Comparison of ENCODE assay signal across 8 mouse cellular contexts in genomic region chr4:149773408-149774093, GRCm38 (mm10). TPM values are rescaled to one million over a fixed set of nuclear protein-coding genes. Genes with fewer than 3 reads are reported as not detected.
DNase-seq lines count a peak whose midpoint lies in the region; ATAC-seq and TF ChIP-seq lines count a peak whose summit lies in the region.

No protein-coding gene starts in this region.

- peaks cover 7% of the 10 kb centered on the region; the same call in 1 of the 2 replicates for H3K27me3 ChIP-seq in heart, embryonic 12.5 days (replicated peaks)
- no peaks in the 10 kb centered on the region for H3K27me3 ChIP-seq in heart, embryonic 16.5 days (ENCODE audit: control insufficient read depth, insufficient read depth, low read length)
- H3K27me3 ChIP-seq in liver, adult 2 months (ENCODE audit: control insufficient read depth, insufficient read depth, low read length) = no peaks in the 10 kb centered on the region

- H3K4me1 ChIP-seq in heart, embryonic 12.5 days (replicated peaks) = peaks cover 11% of the 10 kb centered on the region; the same call in 1 of the 2 replicates
- peaks cover 24% of the 10 kb centered on the region for H3K4me1 ChIP-seq in heart, embryonic 16.5 days (ENCODE audit: control insufficient read depth, insufficient read depth, low read length)
- peaks cover 37% of the 10 kb centered on the region for H3K4me1 ChIP-seq in liver, adult 2 months (ENCODE audit: control insufficient read depth, insufficient read depth, low read length)

- no peak for TF ChIP-seq CTCF in liver, adult 2 months (IDR thresholded peaks at IDR 0.05; ENCODE audit: low read depth, low read length)

- WGBS in heart, embryonic 12.5 days = under 1% methylated on average over 65 of the region's 65 CpGs
- WGBS in heart, embryonic 16.5 days = under 1% methylated on average over 65 of the region's 65 CpGs
- WGBS in liver, adult 2 months = under 1% methylated on average over 65 of the region's 65 CpGs

- peak overlapping the region; percentile 81 for H3K9ac ChIP-seq in heart, embryonic 12.5 days
- H3K9ac ChIP-seq in heart, embryonic 16.5 days (ENCODE audit: low read length) = peak overlapping the region; percentile 82
- H3K9ac ChIP-seq in liver, adult 2 months (ENCODE audit: low read depth, low read length) = peak overlapping the region; percentile 99

- H3K79me2 ChIP-seq in liver, adult 2 months (ENCODE audit: control insufficient read depth, insufficient read depth, low read length) = peaks cover 28% of the 10 kb centered on the region

- no peak for DNase-seq in heart, adult 18-20 months
- peak; percentile 45 for DNase-seq in CD4-positive helper T cell, adult 2 months (ENCODE audit: low read depth, low spot score)
- DNase-seq in cerebellum, postnatal 14 days = peak; percentile 68 to 73
- DNase-seq in liver, adult 2 months (ENCODE audit: extremely low read depth, low read depth, low spot score) = no peak
- peak; percentile 52 for DNase-seq in right cerebral cortex, postnatal 4 days
- DNase-seq in spleen, postnatal 10 days (ENCODE audit: low spot score in 2 of 2) = no peak

- H3K9me3 ChIP-seq in heart, embryonic 12.5 days (replicated peaks) = no peaks in the 10 kb centered on the region
- H3K9me3 ChIP-seq in heart, embryonic 16.5 days (replicated peaks; ENCODE audit: control insufficient read depth, low read length) = no peaks in the 10 kb centered on the region

- peak overlapping the region; percentile 45 for H3K27ac ChIP-seq in heart, embryonic 12.5 days (ENCODE audit: poor library complexity, severe bottlenecking)
- H3K27ac ChIP-seq in heart, embryonic 16.5 days (ENCODE audit: low read length) = peak overlapping the region; percentile 47
- H3K27ac ChIP-seq in liver, adult 2 months (replicated peaks; ENCODE audit: insufficient read depth, low read depth, low read length) = peak overlapping the region; percentile 95

- no peaks in the 10 kb centered on the region for H3K36me3 ChIP-seq in heart, embryonic 12.5 days
- no peaks in the 10 kb centered on the region for H3K36me3 ChIP-seq in heart, embryonic 16.5 days (ENCODE audit: control insufficient read depth, insufficient read depth)
- H3K36me3 ChIP-seq in liver, adult 2 months (ENCODE audit: control insufficient read depth, insufficient read depth, low read length) = no peaks in the 10 kb centered on the region; the same call in 1 of the 2 replicates

- 0 out of 2 replicates have a peak, but pooled peaks have one; percentile 20 for TF ChIP-seq POLR2A in liver, adult 2 months (IDR thresholded peaks at IDR 0.05; ENCODE audit: extremely low read depth, insufficient read depth, low read length)

- H3K4me2 ChIP-seq in heart, embryonic 12.5 days = peak overlapping the region; percentile 95
- H3K4me2 ChIP-seq in heart, embryonic 16.5 days (ENCODE audit: low read depth, low read length) = peak overlapping the region; percentile 98

- H3K4me3 ChIP-seq in heart, embryonic 12.5 days = peak overlapping the region; percentile 69
- H3K4me3 ChIP-seq in heart, embryonic 16.5 days (ENCODE audit: low read length) = peak overlapping the region; percentile 72
- peak overlapping the region; percentile 97 for H3K4me3 ChIP-seq in liver, adult 2 months (ENCODE audit: insufficient read depth, low read depth, low read length)

- peak; percentile 48 for ATAC-seq in heart, embryonic 12.5 days (ENCODE audit: insufficient number of reproducible peaks, low FRiP score)
- ATAC-seq in heart, embryonic 16.5 days (replicated peaks; ENCODE audit: extremely low read depth, insufficient read depth, low FRiP score) = peak; percentile 30

RNA-seq across cellular contexts. Expression of gene Slc25a33, which starts 0.5 kb away (rescaled TPM):
- 7.3 and 7.5 TPM in 2 replicates for polyA plus RNA-seq in heart, embryonic 12.5 days (2016; fragmentation: Nextera tagmentation; extraction: Ambion mirVana)
- total RNA-seq in heart, adult 18-20 months (2021) = 10 to 100 TPM; 22.7 to 25.7 TPM
- polyA plus RNA-seq in heart, embryonic 16.5 days (2015; fragmentation: Nextera tagmentation; extraction: Ambion mirVana) = 6.5 TPM in 2 replicates
- total RNA-seq in liver, adult 2 months (2014; rRNA removed) = 14.3 and 21.5 TPM in 2 replicates
- polyA plus RNA-seq in liver, adult 2 months (2012; rRNA removed) = 11.0 and 12.7 TPM in 2 replicates

RNA-seq across cellular contexts. Expression of gene Tmem201, which starts 35.7 kb away (rescaled TPM):
- polyA plus RNA-seq in heart, embryonic 12.5 days (2016; fragmentation: Nextera tagmentation; extraction: Ambion mirVana) = 51.1 and 52.8 TPM in 2 replicates
- total RNA-seq in heart, adult 18-20 months (2021) = 10 to 100 TPM; 85.2 to 90.5 TPM
- 46.4 and 52.3 TPM in 2 replicates for polyA plus RNA-seq in heart, embryonic 16.5 days (2015; fragmentation: Nextera tagmentation; extraction: Ambion mirVana)
- 6.5 and 8.2 TPM in 2 replicates for total RNA-seq in liver, adult 2 months (2014; rRNA removed)
- 23.4 and 25.2 TPM in 2 replicates for polyA plus RNA-seq in liver, adult 2 months (2012; rRNA removed)

Comparison
In these comparisons a context has a peak if more than half of its experiments do, and no peak if none do; other contexts are left out.
1. H3K27ac ChIP-seq: peak in every context shown above with its lines; median percentile 95 in liver, adult 2 months; 47 in heart, embryonic 16.5 days; 45 in heart, embryonic 12.5 days.
2. DNase-seq: peak in CD4-positive helper T cell, adult 2 months (single experiment), cerebellum, postnatal 14 days (2 of 2) and right cerebral cortex, postnatal 4 days (single experiment); none in heart, adult 18-20 months (0 of 2), liver, adult 2 months (single experiment) and spleen, postnatal 10 days (0 of 2).
3. Peak in every context shown above with its lines, with median percentiles within 50 percentile points of each other: H3K4me3 ChIP-seq and H3K9ac ChIP-seq.